Mouse (Mus musculus): ENCODE results near the gene Dhps. TPM values are rescaled to one million over a fixed set of nuclear protein-coding genes. Genes with fewer than 3 reads are reported as not detected.

Gene Dhps
- polyA plus RNA-seq (2016; fragmentation: Nextera tagmentation; extraction: Ambion mirVana): 70.8 and 71.8 TPM in 2 replicates

DNA sequence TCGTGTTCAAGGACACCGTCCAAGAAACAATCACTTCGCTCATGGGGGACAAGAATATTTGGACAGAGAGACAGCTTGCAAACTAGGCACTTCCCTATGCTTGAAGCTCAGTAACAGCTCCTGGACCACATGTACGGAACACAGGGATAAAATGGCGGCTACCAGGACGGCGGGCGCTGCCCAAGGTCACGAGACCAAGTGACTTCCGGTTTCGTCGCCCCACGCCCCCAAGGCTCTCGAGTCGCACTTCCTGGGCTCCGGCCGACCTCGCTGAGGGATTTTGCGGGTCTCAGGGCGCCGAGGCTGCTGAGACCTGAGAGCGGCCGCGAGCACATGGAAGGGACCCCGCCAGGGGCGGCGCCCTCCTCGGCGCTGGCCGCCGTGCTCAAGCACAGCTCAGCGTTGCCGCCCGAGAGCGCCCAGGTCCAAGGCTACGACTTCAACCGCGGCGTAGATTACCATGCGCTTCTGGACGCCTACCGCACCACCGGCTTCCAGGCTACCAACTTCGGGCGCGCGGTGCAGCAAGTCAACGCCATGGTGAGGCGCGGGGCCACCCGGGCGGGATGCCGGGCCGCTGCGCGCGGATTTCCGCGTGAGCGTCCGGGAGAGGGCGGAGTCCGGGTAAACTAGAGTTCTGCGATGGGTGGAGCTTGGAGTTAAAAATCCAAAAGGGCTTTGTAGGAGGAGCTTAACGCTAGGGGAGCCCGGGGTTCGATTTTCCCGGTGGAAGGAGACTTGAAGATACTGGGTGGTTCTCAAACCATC, at the start of gene Dhps:
Gene Dhps, plus strand, starts transcription at position 244 of the 768 bp plus-strand sequence.
- under 1% methylated on average over 68 of the region's 68 CpGs for WGBS
- peak within 1 kb of the TSS; percentile 96 for H3K27ac ChIP-seq (replicated peaks)
- H3K27me3 ChIP-seq (ENCODE audit: low read depth, poor library complexity, severe bottlenecking): no peaks in the 10 kb centered on the region
- peaks cover 54% of the 10 kb centered on the region for H3K36me3 ChIP-seq
- peak; percentile 92 for DNase-seq (ENCODE audit: low spot score)
- H3K4me3 ChIP-seq: peak within 1 kb of the TSS; percentile 95
- peaks cover 28% of the 10 kb centered on the region for H3K4me1 ChIP-seq
- no peaks in the 10 kb centered on the region for H3K9me3 ChIP-seq (replicated peaks)

DNA sequence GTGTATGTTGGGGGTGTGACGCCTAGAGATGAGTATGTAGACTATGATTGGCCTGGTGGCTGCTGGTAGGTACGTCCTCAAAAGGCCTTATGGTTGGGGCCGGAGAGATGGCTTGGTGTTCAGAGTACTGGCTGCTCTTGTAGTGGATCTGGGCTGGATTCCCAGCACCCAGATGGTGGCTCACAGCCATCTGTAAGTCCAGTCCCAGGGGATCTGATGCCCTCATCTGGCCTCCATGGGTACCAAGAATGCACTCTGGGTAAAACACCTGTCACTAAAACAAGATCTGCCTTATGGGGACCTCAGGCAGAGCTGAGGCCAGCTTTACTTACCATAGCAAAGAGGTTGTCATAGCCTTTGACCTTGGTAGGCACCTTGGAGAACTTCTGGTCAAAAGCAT, 47.7 kb upstream of the Dhps start:
- no peaks in the 10 kb centered on the region for H3K27me3 ChIP-seq (ENCODE audit: low read depth, poor library complexity, severe bottlenecking)
- H3K4me1 ChIP-seq: peaks cover 37% of the 10 kb centered on the region
- no peaks in the 10 kb centered on the region for H3K9me3 ChIP-seq (replicated peaks)
- H3K36me3 ChIP-seq: peaks cover 57% of the 10 kb centered on the region
- peak overlapping the region; percentile 83 for H3K4me3 ChIP-seq
- no peak for DNase-seq (ENCODE audit: low spot score)
- 96% methylated on average over 3 of the region's 3 CpGs for WGBS
- no peak overlapping the region for H3K27ac ChIP-seq (replicated peaks)

DNA sequence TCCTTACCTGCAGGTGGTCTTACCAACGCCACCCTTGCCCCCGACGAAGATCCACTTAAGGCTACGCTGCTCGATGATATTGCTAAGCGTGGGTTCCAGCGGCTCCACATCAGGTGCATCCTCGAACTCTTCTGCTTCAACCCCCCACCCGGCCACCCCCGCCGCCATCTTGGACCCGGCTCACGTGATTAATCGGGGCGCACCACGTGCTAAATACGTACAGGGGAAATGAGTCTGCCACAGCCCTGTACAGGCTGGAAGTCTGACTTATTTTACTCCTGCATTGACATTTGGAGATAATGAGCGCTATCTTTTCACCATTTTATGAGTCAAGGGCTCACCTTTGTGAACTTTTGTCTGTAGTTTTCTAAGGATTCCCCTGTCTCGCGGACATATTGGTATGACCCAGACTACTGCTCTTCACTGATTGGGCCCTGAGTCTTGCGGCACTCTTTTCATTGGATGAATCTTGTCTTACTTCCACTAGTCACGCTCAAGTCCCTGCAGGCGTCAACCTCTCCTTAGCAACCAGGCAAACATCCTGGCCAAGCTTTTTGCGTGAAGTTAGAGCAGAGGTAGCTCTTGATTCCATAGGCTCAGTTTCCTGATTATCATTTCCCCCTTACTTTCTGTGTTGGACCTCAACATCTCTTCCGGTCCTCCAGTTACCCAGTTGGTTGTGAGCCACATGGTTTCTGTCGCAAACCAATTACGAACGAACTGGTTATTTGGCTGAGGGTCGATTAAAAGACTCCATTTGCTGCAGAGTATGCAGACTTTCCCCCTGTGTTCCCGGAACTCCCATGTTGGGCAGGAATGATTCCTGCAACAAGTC, 46.2 kb upstream of the Dhps start, which contains the start of gene Asna1:
Gene Asna1, minus strand, starts transcription at position 184 of the 835 bp plus-strand sequence.
- peak within 1 kb of the TSS; percentile 83 for H3K4me3 ChIP-seq
- peak within 1 kb of the TSS; percentile 98 for H3K27ac ChIP-seq (replicated peaks)
- peaks cover 57% of the 10 kb centered on the region for H3K36me3 ChIP-seq
- 7% methylated on average over 30 of the region's 30 CpGs for WGBS
- peak; percentile 88 for DNase-seq (ENCODE audit: low spot score)
- H3K27me3 ChIP-seq (ENCODE audit: low read depth, poor library complexity, severe bottlenecking): no peaks in the 10 kb centered on the region
- peaks cover 44% of the 10 kb centered on the region for H3K4me1 ChIP-seq
- H3K9me3 ChIP-seq (replicated peaks): no peaks in the 10 kb centered on the region

DNA sequence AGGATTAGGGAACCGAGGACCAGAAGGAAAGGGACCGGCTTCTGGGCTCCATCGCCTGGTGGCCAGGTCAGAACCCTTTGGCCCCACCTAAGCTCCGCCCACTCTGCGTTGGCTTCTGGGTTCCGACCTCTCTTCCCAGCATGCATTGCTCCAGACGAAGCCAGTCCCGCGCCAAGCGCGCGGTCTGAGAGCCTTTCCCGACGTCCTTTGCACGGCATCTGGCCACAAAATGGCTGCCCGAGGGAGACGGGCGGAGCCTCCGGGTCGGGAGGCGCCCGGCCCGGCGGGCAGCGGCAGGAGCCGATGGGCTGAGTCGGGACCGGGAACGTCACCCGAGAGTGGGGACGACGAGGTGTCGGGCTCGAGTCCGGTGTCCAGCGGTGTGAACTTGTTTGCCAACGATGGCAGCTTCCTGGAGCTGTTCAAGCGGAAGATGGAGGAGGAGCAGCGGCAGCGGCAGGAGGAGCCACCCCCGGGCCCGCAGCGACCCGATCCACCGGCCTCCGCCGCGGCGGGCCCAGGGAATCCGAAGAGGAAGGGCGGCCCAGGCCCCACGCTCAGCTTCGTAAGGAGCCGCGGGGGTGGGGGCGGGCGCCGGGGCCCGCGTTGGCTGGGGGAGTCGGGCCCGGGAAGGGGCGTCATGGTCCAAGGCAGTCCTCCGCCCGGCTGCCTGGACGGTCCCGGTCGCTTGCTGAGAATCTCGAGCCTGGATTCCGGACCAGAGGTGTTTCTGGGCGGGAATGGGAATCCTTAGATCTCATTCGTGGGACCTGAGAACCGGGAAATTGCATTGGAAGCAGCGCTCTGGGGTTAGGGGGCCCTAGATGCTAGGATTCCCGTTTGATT, 44.7 kb upstream of the Dhps start, which contains the start of gene Trir:
Gene Trir, plus strand, starts transcription at position 154 of the 846 bp plus-strand sequence.
- WGBS: under 1% methylated on average over 75 of the region's 75 CpGs
- Histone ChIP-seq H3K36me3 (peaks cover 56% of the 10 kb centered on the region), H3K9me3 (replicated peaks) (no peaks in the 10 kb centered on the region), H3K4me3 (peak within 1 kb of the TSS; percentile 83), H3K4me1 (peaks cover 44% of the 10 kb centered on the region), H3K27ac (replicated peaks) (peak within 1 kb of the TSS; percentile 98), H3K27me3 (ENCODE audit: low read depth, poor library complexity, severe bottlenecking) (no peaks in the 10 kb centered on the region)
- DNase-seq (ENCODE audit: low spot score): peak; percentile 97

DNA sequence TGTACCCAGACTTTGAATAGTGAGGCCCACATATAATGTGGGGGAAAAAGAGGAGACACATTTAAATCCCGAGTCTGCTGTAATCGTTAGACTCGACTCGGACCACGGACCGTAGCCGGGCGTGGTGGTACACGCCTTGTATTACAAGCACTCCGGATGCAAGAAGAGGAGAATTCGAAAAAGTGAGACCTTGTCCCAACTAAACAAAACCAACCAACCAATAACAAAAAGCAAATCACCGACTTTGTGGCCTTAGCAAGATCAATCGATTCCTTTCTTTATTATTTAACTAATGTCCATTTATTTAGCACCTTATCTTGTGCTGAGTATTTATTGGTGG, 44.1 kb upstream of the Dhps start:
- Histone ChIP-seq H3K36me3 (peaks cover 56% of the 10 kb centered on the region), H3K4me1 (peaks cover 44% of the 10 kb centered on the region), H3K27ac (replicated peaks) (peak overlapping the region; percentile 98), H3K9me3 (replicated peaks) (no peaks in the 10 kb centered on the region), H3K4me3 (peak overlapping the region; percentile 83), H3K27me3 (ENCODE audit: low read depth, poor library complexity, severe bottlenecking) (no peaks in the 10 kb centered on the region)
- DNase-seq (ENCODE audit: low spot score): no peak
- WGBS: 2% methylated on average over 13 of the region's 13 CpGs

DNA sequence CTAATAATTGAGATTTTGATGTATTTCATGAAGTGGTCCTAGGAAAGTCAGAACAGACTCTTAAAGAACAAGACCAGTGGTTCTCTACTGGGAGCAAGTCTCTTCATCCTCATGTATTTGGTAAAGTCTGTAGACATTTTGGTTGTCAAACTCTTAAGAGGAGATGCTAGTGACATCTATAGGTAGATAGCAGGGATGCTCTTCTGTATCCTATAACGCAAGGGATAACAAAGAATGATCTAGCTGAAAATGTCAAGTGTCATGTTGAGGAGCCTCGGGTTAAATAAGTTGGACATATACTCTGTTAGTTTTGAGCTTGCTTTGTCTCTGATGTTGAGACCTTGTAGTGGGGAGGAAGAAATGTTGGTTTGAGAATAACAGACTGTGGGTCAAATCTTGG, 43.6 kb upstream of the Dhps start:
- peaks cover 56% of the 10 kb centered on the region for H3K36me3 ChIP-seq
- H3K27me3 ChIP-seq (ENCODE audit: low read depth, poor library complexity, severe bottlenecking): no peaks in the 10 kb centered on the region
- no peak for DNase-seq (ENCODE audit: low spot score)
- H3K27ac ChIP-seq (replicated peaks): peak overlapping the region; percentile 98
- 31% methylated on average over 2 of the region's 2 CpGs for WGBS
- H3K4me3 ChIP-seq: peak overlapping the region; percentile 83
- H3K9me3 ChIP-seq (replicated peaks): no peaks in the 10 kb centered on the region
- H3K4me1 ChIP-seq: peaks cover 44% of the 10 kb centered on the region

DNA sequence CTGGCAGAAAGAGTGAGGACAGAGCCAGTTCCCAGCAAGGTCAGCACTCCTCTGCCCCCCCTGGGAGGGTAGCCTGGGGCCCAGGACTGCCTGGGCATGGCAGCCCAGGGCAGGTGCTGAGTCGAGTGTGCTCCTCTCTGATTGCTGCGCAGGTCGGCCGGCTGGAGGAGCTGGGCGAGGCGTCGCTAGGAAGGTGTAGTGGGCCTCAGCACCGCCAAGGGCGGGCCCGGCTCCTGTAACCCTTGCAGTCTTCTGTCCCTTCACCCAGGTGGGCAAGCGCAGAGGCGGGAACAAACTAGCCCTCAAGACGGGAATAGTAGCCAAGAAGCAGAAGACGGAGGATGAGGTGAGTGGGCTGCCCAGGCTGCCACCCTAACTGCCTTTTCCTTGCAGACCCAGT, 42.3 kb upstream of the Dhps start:
- H3K36me3 ChIP-seq: peaks cover 56% of the 10 kb centered on the region
- H3K4me1 ChIP-seq: peaks cover 36% of the 10 kb centered on the region
- no peaks in the 10 kb centered on the region for H3K9me3 ChIP-seq (replicated peaks)
- no peaks in the 10 kb centered on the region for H3K27me3 ChIP-seq (ENCODE audit: low read depth, poor library complexity, severe bottlenecking)
- H3K27ac ChIP-seq (replicated peaks): no peak overlapping the region
- WGBS: 92% methylated on average over 14 of the region's 14 CpGs
- DNase-seq (ENCODE audit: low spot score): no peak
- peak overlapping the region; percentile 83; the same call in 1 of the 2 replicates for H3K4me3 ChIP-seq

DNA sequence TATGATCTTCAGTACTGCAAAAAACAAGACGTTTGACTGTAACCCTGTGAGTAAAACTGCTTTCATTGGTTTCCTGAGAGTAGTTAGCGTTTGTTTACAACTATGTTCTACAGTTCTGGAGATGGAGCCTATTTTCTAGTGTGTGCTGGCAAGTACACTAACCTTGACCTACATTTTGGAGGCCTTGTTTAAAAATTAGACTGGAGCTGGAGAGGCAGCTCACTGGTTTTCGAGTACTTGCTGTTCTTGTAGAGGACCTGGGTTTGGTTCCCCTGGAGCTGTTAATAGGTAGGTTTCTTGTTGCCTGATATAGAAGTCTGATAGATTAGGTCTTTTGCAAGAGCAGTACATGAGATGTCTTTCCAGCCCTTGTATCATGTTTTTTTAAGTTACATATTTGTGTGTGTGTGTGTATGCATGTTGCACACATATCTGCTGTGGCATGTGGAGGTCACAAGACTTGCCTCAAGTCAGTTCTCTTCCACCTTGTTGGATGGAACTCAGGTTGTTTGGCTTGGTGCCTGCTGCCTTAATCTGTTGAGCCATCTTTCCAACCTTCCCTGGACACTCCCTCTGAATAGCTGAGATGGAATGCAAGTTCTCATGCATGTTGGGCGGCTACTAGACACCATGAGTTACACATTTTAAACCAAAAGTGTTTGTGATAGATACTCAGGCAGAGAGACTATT, 38.8 kb upstream of the Dhps start:
- H3K4me1 ChIP-seq: peaks cover 37% of the 10 kb centered on the region
- no peak overlapping the region for H3K27ac ChIP-seq (replicated peaks)
- no peaks in the 10 kb centered on the region for H3K9me3 ChIP-seq (replicated peaks)
- H3K4me3 ChIP-seq: no peak overlapping the region
- no peaks in the 10 kb centered on the region for H3K27me3 ChIP-seq (ENCODE audit: low read depth, poor library complexity, severe bottlenecking)
- no peak for DNase-seq (ENCODE audit: low spot score)
- peaks cover 57% of the 10 kb centered on the region for H3K36me3 ChIP-seq
- 88% methylated on average over 4 of the region's 4 CpGs for WGBS

DNA sequence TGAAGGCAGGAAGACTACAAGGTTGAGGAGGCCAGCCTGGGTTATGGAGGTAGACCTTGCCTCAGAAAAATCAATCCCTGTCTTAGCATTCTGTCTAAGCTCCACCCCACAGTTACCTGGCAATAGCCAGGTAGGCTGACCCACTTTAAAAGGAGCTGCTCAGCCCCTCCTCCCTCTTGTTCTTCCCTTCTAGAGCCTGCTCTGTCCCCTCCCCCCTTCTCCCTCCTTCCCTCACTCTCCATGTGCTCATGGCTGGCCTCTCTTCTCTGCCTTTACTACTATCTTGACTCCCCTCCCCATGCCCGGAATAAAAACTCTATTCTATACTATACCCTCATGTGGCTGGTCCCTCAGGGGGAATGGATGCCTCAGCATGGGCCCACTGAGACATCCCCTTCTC, 37.7 kb upstream of the Dhps start:
- Histone ChIP-seq H3K27me3 (ENCODE audit: low read depth, poor library complexity, severe bottlenecking) (no peaks in the 10 kb centered on the region), H3K4me1 (peaks cover 37% of the 10 kb centered on the region), H3K9me3 (replicated peaks) (no peaks in the 10 kb centered on the region), H3K27ac (replicated peaks) (no peak overlapping the region), H3K36me3 (peaks cover 53% of the 10 kb centered on the region), H3K4me3 (no peak overlapping the region)
- no peak for DNase-seq (ENCODE audit: low spot score)
- 71% methylated on average over 1 of the region's 1 CpGs for WGBS

DNA sequence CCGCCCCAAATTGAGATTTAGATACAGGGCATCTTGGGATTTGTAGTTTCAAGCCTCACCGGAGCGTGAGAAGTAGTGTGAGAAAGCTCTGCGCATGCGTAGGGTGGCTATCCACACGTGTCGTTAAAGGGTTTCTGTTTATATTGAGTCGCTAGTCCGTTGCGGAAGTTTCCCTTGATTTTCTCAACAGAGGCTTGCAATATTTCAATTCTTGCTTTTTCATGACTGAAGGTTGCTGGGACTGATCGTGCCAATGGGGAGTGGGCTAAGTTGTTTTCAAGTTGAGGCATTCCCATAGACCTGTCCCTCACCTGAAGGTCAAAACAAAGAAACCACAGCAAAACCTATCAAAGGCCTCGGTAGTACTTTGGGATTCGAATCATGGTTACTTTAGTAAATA, 36.8 kb upstream of the Dhps start:
- H3K36me3 ChIP-seq: peaks cover 49% of the 10 kb centered on the region
- 0 out of 2 replicates have a peak overlapping the region, but pooled peaks have one; percentile 17 for H3K27ac ChIP-seq (replicated peaks)
- no peaks in the 10 kb centered on the region for H3K9me3 ChIP-seq (replicated peaks)
- DNase-seq (ENCODE audit: low spot score): peak; percentile 75
- WGBS: 4% methylated on average over 13 of the region's 13 CpGs
- H3K4me3 ChIP-seq: peak overlapping the region; percentile 76
- H3K4me1 ChIP-seq: peaks cover 38% of the 10 kb centered on the region
- no peaks in the 10 kb centered on the region for H3K27me3 ChIP-seq (ENCODE audit: low read depth, poor library complexity, severe bottlenecking)

DNA sequence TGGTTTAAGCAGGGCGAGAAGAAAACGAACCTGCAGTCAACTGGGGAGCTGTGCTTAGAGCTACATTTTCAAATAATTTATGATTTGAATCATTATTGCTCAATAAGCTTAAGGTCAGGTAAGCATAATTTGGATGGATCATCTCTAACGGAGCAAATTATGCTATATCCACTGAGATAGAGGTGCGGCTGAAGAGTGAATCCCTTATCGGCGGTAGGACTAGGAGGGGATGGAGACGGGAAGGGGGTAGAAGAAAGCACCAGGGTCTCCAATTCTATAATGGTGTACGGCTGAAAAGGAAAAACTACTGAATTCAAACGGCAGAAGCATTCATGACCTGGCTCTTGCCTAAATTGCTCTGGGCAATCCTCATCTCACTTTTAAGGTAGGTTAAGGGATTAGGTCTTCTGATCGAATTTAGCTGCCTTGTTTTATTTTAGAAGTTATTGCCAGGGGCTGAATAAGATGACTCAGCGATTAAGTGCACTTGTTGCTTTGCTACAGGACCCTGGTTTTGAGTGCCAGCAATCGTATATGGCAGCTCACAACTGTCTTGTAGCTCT, 36.3 kb upstream of the Dhps start:
- Histone ChIP-seq H3K4me3 (peak overlapping the region; percentile 76), H3K36me3 (peaks cover 49% of the 10 kb centered on the region), H3K27me3 (ENCODE audit: low read depth, poor library complexity, severe bottlenecking) (no peaks in the 10 kb centered on the region), H3K4me1 (peaks cover 38% of the 10 kb centered on the region), H3K27ac (replicated peaks) (peak overlapping the region; percentile 99), H3K9me3 (replicated peaks) (no peaks in the 10 kb centered on the region)
- 8% methylated on average over 12 of the region's 12 CpGs for WGBS
- no peak for DNase-seq (ENCODE audit: low spot score)

All from midbrain, embryonic 10.5 days (tissue).